Mouse (Mus musculus): ENCODE results near the gene Olfr263.
"Not testable (repeated sequence)": the region's sequence is repeated elsewhere in the genome, so short reads cannot be mapped to it uniquely, and the experiment has no call there.

Gene Olfr263

DNA sequence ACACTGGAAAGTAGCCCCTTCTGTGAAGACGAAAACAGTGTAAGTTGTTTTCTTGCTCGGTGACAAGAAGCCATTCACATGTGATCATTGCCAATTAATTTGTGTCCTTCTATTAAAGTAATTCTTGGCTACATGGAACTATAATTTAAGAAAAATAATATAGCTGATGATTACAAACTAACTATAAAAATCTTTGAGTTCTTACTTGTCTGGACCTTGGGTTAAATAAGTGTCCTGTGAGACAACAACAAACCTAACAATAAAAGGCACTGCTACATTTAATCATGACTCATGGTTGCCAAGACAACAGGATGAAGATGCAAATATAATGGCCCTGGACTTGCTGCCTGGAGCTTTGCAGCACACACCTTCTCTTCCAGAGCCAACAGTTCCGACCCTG lies at the start of gene Olfr263:
Gene Olfr263, plus strand, starts transcription at position 301 of the 400 bp plus-strand sequence.
- not testable (repeated sequence) for DNase-seq (ENCODE audit: low read depth, low spot score)

- no peak for DNase-seq (ENCODE audit: low read depth, low spot score)
Measured at GRCm38 (mm10) chr13:21082686-21083085, 46.8 kb upstream of the Olfr263 start.

- no peak for DNase-seq (ENCODE audit: low read depth, low spot score)
Measured at GRCm38 (mm10) chr13:21109759-21110158, 19.7 kb upstream of the Olfr263 start.

GRCm38 (mm10) chr13:21110441-21110840 lies 19.0 kb upstream of the Olfr263 start:
- DNase-seq (ENCODE audit: low read depth, low spot score), result no peak

DNA sequence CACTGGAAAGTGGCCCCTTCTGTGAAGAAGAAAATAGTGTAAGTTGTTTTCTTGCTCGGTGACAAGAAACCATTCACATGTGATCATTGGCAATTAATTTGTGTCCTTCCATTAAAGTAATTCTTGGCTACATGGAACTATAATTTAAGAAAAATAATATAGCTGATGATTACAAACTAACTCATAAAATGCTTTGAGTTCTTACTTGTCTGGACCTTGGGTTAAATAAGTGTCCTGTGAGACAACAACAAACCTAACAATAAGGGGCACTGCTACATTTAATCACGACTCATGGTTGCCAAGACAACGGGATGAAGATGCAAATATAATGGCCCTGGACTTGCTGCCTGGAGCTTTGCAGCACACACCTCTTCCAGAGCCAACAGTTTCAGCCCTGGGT lies 18.3 kb upstream of the Olfr263 start, which contains the start of gene Olfr1369-ps1:
Gene Olfr1369-ps1, plus strand, starts transcription at position 301 of the 400 bp plus-strand sequence.
- not testable (repeated sequence) for DNase-seq (ENCODE audit: low read depth, low spot score)

GRCm38 (mm10) chr13:21114121-21114520 lies 15.3 kb upstream of the Olfr263 start:
- DNase-seq (ENCODE audit: low read depth, low spot score), result no peak

DNA sequence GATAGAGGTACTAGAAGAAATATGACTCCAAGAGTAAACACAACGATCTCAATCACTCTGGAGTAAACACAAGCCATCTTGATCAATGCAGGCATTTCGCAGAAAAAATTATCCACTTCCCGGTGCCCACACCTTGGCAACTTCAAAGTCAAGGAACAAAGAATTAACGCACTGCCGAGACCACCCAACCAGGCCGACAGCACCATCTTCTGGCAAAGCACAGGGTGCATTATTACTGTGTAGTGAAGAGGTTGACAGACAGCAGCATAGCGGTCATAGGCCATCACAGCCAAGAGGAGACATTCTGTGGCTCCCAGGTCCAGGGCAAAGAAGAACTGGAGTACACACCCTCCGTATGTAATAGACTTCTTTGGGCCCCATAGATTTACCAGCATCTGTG lies 13.0 kb downstream of the Olfr263 start:
- no peak for DNase-seq (ENCODE audit: low read depth, low spot score)

GRCm38 (mm10) chr13:21145767-21146166 lies 16.3 kb downstream of the Olfr263 start, which contains the start of gene Olfr1368:
Olfr1368 (minus strand) TSS chr13:21145867.
- no peak for DNase-seq (ENCODE audit: low read depth, low spot score)

DNA sequence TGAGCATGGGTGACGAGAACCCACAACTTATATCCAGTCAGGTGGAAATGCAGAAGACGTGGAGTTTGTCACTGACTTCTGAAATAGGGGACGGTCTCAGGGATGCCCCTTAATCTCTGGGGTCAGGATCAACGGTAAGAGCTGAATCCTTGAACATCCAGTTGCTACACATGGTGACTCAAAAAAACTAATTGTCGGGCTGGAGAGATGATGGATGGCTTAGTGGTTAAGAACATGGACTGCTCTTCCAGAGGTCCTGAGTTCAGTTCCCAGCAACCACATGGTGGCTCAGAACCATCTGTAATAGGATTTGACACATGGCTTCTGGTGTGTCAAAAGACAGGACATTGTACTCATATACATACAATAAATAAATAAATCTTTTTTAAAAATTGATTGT lies 26.4 kb downstream of the Olfr263 start:
- no peak for DNase-seq (ENCODE audit: low read depth, low spot score)

- DNase-seq (ENCODE audit: low read depth, low spot score), result no peak
Measured at GRCm38 (mm10) chr13:21158071-21158470, 28.6 kb downstream of the Olfr263 start.

DNA sequence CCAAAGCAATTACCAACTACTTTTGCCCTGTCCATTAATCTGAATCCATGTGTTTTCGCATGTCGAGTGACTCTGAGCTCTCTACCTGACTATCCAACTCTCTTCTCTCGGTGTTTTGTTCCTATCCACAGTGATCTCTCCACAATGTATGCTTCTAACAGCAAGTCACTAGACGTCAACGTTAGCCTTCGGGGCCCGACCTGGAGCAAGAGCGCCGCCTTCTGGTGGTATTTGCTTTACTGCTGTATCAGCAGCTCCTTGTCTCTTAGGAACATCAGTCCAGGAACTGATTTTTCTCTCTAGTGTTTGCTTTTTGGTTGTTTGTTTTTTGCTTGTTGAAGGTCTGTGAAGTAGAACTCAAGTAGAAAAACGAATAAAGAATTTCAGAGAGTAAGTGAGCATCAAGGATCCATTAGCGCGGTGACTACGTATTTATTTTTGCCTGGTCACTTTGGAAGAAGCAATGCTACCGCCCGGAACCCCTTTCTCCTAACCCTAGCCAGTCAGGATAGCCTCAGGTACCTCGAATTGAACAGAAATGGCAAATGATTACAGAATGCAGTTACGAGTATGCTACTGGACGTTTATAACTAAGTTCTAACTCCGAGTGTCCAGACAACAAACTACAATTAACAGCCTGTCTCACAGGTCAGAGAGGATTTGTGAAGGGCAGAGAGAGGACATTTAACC lies 29.5 kb downstream of the Olfr263 start:
- peak; percentile 93 for DNase-seq (ENCODE audit: low read depth, low spot score)

DNA sequence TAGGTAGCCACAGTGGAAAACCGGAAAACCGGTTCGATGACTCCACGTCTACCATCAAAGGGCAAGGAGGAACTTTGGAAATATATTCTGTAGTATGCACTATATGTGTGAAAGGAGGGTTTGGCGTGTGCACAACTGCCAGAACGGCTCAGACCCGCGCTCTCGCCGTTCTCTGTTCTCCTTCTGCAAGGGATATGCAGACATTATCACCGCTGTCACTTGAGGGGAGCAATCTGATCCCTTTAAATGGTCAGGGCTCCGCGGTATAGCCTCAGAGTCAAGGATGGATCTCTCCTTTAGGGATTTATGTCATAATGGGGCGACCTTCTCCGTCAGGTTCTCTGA lies 30.0 kb downstream of the Olfr263 start:
- DNase-seq (ENCODE audit: low read depth, low spot score), result peak; percentile 29

- peak; percentile 28 for DNase-seq (ENCODE audit: low read depth, low spot score)
Measured at GRCm38 (mm10) chr13:21160041-21160511, 30.6 kb downstream of the Olfr263 start.

GRCm38 (mm10) chr13:21160657-21161590 lies 31.5 kb downstream of the Olfr263 start:
- peak; percentile 94 for DNase-seq (ENCODE audit: low read depth, low spot score)

DNA sequence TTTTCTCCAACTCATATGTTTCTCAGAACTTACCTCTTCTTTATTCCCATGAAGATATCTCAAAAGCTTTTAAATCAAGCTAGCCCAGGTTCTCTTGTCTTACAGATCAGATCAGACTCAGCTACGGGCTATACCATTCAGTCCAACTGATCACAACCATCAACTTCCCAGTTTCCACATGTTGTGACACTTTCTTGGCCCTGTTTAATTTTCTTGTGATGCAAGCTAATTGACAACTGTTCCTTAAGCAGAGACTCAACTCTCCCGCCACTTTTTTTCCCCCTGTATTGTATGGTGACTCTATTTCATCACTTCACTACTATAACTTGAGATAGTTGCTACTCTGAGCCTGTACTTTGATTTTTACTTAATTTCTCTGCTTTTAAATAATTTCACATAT lies 32.2 kb downstream of the Olfr263 start:
- no peak for DNase-seq (ENCODE audit: low read depth, low spot score)

DNA sequence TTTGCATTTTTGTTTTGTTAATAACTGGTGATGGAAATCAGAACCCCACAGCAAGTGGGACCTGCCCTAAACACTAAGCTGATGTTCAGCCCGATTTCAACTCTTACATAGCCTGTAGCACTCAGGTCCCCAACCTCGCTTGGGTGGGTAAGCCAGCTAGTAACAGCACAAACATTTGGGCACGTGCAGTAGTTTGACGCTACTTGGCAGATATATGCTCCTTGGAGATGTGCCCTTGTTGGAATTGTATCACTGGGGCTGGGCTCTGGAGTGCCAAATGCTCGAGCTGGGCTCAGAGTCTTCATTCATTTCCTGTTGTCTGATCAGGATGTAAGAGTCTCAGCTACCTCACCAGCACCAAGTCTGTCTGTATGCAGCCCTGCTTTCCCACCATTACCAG lies 33.2 kb downstream of the Olfr263 start:
- DNase-seq (ENCODE audit: low read depth, low spot score), result peak; percentile 17

- DNase-seq (ENCODE audit: low read depth, low spot score), result peak; percentile 92
Measured at GRCm38 (mm10) chr13:21166936-21167909, 37.8 kb downstream of the Olfr263 start.

GRCm38 (mm10) chr13:21167910-21168300 lies 38.5 kb downstream of the Olfr263 start:
- DNase-seq (ENCODE audit: low read depth, low spot score), result peak; percentile 82

DNA sequence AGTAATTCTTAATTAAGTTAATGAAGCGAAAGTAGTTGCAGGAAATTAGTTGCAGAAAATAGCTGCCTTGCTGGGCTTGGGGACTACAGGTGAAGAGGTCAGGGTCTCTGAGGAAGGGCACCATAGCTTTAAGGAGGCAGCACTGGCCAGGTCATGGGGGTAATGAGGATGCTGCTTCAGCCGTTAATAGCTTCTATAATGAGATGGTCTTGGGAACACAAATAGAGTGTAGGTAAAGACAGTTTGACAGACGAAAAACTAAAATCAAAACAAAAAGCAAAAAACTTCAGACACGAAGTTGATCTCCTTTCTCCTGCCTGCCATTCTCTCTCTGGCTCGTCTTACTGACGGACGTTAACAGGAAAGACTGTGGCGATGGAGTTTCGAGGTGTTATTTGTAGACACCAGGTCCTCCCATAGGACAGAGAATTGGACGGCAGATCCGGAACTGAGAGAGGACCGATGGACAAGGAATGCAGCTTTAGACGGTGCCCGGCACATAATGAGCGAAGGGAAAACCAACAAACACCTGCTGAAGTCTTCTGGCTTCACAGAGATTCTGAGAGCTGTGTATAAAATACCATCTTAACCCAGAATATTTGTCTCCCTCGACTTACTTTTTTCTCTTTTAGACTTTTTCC lies 39.1 kb downstream of the Olfr263 start:
- DNase-seq (ENCODE audit: low read depth, low spot score), result peak; percentile 71

- peak; percentile 46 for DNase-seq (ENCODE audit: low read depth, low spot score)
Measured at GRCm38 (mm10) chr13:21169121-21169656, 39.8 kb downstream of the Olfr263 start.

Measured in 3T3-L1 (cell line).